Mouse (Mus musculus) MEL-GATA-1-ER (cell line): ENCODE results near the gene Sgsh.

Source experiments
- DNase-seq: peaks from one replicate; pipeline ENCODE4 v3.0.0-alpha.2; 2012; ENCODE audit warnings: low read depth; ENCODE audit errors: extremely low read depth

Gene Sgsh

DNA sequence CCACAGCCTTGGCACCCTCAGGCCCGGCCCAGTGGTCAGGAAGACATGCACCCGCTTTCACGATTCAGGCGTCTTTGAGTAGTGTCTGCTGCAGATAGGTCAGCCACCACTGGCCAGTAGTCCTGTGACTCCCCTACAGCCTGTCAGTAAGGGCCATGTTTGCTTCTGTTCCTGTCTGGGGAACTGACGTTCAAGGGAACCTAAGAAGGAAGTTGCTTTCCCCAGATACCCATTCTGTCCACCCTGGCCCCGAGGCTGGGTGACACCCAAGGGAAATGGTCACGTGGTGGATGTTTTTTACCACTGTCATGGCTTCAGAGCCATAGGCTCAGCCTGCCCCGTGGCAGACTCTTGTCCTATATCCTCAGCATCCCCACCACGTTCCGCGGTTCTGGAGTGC is 22.0 kb upstream of the Sgsh start:
- no peak for DNase-seq

DNA sequence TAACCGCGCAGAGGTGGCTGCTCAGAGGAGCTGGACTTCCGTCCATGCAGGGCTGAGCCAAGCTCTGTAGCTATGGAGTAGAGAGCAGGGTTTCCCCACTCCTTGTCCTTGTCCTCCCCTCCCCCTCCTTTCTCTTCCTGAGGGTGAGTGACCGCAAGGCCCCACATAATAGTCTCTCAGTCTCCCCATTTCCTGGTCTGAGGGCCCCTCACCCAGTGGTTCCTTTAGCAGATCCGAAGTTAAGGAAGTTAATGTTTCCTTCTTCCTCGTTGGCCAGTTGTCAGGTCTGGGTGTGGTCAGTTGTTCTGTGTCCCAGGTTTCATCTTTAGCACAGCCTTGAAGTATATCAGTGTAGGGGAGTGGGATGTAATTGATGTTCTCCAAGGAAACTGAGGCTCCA is 20.1 kb upstream of the Sgsh start:
- no peak for DNase-seq

DNA sequence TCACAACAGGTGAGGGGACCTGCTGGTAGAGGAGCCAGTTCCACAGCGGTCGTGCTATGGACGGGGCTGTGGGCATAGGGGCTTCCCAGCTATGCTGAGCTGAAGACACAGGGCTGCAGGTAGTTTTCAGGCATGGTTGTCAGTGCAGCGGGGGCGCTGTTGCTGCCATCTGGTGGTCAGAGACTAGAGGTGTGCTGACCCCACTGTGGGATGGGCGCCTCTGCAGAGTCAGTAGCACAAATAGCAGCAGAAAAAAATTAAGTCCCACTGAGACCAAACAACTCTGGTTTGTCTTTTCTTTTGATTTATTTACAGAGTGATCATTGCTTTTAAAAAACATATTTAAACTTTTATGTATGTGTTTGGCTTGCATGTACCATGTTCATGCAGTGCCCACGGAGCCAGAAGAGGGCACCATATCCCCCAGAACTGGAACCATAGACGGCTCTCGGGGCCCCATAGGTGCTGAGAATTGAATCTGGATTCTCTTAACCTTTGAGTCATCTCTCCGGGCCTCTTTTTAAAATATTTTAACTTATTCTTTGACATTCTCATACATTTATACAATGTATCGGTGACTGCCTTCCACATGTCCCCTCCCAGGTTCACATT is 8.3 kb upstream of the Sgsh start:
- DNase-seq: peak; percentile 52

DNA sequence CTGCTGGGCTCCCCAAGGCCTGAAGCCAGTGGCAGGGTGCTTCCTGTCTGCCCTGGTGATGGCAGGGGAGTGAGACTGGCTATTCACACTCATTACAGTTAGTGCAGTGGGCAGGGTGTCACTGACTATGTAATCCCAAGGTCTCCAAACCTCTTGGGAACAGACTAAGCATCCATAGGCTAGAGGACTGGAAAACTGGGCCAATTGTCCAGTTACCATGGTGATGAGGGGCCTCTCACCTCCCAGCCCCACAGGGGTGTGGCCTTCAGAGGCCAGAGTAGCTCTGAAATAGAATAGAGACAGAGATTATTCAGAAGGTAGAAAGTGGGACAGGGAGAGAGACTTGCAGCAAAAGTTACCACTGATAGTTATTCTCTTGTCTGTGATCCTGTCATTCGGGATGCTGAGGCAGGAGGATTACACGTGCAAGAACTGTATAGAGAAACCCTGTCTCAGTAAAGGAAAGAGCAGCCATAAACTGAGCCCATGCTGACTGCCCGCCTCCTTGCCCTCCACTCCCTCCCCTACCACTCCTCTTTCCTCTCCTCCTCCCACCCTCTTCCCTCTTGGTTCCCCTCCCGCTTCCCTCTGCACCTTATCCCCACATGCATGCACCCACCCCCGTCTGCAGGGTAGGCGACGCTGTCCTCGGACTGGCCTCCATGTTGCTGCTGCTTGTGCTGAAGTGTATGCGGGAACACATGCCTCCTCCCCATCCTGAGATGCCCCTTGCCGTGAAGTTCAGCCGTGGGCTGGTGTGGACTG is 7.6 kb upstream of the Sgsh start:
- DNase-seq: no peak

DNA sequence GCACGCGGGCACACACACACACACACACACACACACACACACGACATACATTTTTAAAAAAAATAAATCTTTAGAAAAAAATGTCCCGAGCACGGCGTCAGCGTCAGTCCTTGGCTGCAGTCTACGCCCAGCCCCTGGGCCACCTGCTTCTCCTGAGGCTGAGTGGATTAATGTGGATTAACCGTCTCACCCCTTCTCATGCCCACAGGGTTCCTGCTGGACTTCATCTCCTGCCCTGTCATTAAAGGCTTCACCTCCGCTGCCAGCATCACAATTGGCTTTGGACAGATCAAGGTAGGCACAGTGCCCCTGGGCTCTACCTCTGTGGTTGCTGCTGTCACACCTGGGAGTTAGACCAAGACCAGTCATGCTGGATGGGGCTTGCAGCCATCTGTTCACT is 3.8 kb upstream of the Sgsh start:
- DNase-seq: no peak

DNA sequence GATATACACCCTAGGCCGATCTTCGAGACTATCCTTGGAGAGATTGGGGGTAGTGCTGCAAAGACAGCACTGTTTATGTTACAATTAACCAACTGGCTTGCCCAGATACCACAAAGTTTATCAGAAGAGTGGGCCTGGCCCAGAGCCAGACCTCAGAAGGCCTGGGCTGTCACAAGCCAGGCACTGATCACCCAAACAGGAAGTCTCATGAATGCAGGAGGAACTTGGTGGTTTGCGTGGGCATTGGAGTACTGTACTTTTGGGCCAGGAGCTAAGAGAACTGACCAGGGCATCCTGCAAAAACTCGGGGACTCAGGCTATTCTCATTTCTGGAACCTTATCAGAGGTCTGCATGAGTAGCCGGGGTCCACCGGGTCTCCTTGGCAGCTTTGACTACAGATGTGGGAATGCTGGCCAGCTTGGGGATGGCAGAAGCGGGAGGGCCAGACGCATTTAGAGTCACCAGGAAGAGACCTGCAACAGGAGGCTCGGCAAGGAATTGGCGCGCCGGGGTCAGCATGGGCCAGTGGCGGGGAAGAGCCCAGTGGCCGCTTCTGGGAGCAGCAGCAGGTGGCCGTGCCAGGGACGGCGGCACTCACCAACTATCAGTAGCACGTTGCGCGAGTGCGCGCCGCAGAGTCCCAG is 416 bp downstream of the Sgsh start:
- peak; percentile 88 for DNase-seq

DNA sequence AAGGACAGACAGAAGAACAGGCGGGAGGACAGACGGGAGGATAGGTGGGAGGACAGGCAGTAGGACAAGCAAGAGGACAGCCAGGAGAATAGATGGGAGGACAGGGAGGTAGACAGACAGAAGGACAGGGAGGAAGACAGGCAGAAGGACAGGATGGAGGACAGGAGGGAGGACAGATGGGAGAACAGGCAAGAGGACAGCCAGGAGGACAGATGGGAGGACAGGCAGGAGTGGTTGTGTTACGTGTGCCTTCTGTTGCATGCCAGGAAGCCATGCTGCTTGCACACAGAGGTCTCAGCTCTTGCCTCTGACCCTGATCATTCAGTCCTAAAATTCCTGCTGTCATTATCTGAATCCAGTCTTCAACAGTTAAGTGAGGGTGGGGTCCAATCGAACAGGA is 1.4 kb downstream of the Sgsh start:
- no peak for DNase-seq

DNA sequence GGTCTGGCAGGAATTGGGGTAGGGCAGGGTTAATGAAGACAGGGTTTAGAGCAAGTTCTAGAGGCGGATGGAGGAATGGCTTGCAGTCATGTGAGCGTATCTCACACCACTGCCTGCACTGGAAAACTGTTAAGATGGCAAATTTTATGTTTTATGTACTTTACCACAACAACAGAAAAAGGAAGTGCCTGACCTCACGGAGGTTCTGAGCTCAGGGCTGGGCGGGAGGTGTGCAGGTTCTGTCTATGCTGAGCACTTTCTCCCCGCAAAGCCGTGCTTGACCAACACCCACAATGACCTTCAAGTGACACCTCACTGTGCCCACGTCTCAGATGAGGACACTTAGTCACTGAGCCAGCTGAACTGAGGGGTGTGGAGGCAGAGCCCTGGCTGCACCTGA is 3.2 kb downstream of the Sgsh start:
- no peak for DNase-seq

DNA sequence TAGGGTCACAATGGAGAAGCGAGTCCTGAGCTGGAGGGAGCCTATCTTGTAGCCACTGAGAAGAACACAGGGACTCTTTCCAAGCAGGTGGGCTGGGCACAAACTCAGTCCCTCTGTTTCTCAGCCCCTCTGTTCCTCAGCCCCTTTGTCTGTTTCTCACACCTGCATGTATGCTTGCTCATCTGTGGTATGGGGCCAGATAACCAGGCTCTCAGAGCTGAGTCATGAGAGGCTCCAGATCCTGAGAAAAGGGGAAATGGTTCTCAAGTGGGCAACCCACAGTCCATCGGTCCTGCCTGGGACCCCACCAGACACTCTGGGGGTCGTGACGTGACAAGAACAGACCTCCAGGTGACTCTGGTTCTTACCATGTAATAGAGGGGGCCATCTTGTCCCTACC is 8.2 kb downstream of the Sgsh start:
- DNase-seq: peak; percentile 39

DNA sequence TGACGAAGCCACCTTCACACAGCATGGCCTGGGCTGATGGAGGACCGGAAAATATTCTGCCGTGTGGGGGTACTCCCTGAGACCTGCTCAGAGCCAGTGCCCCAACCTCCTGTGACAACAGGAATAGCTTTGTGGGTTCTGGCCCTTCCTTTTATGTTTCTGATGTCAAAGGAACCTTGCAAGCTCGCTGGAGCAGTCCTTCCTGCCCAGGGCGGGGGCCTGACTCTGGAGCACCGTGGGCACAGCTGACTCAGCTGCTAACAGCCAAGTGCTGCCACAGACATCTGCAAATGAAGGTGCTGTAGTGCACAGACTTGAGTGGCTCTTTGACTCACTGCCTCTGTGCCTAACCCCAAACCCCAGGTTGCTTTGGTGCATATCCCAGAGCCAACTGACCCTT is 10.5 kb downstream of the Sgsh start:
- DNase-seq: no peak

DNA sequence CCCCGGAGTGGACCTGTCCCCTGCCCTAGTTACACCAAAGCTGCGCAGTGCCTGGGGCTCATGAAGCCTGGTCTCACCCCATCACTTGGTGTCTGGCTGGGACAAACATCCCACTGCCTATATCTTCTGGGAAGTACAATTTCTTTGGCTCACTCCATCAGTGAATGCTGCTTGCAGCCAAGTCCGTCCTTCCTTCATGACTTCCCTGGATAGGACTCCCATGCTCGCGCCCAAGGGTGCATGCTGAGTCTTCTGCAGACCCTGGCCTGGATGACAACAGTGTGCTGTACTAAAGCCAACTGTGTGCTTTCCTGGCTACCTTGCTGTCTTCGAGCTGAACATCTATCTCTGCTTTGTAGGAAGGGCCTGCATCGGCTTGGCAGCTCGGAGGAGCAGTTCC is 11.2 kb downstream of the Sgsh start:
- no peak for DNase-seq

DNA sequence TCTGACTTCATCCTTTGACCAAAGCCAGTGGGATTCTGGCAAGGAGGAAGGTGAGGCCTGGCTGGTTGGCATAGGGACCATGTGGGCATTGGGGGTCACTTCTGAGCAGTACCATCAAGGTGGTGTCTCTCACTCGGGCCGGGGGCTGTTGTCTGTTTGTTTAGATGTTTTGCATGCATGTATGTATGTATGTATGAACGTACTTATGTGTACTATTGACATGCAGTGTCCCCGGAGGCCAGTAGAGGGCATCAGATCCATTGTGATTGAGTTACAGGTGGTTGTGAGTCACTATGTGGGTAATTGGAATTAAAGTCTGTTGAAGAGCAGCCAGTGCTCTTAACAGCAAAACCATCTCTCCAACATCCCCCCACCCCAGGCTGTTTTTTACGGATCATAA is 15.7 kb downstream of the Sgsh start:
- peak; percentile 40 for DNase-seq

DNA sequence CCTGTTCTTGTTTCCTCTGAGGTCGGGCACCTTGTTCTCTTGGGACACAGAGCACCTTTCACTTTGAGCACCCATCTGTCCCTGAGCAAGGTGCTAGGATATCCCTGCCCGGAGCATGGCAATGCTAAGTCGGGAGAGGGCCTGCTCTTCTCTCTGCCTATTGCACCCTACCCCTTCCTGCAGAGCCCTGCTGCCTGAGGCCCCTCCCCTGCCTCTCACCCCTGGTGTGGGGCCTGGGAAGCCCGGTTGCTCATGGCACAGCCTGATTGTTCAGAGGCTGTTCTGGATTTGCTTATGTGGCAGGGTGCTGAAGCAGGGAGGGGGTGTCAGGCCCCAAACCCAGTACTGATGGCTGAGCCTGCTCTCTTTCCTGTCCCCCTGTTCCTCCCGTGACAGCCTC is 16.2 kb downstream of the Sgsh start:
- DNase-seq: no peak

DNA sequence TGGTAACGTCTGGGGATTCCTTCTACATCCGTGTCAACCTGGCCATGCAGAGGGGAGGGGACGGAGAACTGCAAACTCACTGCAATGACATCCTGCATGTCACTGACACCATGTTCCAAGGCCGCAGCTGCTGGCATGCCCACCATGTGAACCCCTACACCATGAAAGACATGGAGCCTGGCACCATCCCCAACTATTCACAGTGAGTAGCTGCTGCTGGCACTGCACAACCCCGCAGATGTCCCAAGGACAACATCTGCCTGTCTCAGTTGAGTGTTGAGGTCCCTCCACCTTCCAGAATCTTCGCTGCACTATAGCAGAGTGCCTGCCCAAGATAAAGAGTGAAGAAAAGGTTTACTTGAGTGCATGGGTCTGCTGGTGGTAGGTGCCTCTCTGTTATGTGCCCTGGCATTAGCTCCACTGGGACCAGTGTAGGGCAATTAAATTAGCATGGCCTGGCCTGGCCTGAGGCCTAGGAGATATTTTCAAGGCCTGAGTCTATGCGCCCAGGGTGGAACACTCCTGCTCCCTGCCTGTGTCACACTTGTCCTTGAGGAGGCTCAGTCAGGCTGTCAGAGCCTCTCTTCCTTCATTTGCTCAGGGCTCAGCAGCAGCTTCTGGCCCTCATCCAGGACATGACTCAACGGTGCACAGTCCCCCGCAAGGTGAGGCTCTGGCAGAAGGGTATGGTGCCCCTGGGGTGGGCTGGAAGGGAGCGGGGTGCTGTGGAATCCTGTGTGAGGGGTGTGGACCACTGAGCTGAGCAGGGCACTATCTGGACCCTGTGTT is 16.9 kb downstream of the Sgsh start:
- DNase-seq: no peak

DNA sequence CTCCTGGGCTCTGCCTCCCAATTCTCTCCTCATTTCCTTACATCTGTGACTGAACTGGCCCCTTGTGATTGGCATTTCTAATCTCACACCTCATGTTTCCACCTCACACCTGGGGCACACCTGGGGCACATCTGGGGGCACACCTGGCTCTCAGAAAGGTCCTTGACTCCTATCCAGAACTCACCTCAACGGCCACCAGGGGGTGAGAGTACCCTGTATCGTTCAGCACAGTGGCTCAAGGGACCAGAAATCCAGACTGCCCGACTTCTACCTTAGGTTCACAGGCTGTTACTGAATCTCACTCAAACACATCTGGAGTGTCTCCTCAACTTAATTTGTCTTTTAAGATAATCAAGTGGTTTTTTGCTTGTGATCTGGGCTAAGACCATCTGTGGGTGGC is 23.4 kb downstream of the Sgsh start:
- no peak for DNase-seq

DNA sequence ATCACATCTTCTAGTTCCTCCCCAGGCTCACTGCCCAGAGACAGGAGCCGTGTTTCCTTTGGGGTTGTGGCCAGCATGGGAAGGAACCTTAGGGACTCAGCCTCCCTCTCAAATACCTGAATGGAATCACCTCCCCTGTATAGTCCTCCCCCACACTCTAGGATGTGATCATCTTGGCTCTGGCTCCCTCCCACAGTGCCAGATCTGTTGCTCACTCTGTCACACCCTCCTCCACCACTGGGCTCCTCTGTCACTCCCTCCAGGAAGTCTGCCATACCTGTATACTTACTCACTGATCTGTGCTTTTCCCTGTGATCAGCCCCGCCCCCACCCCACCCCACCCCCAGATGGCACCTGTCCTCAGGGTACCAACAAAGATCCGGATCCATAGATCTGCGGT is 24.7 kb downstream of the Sgsh start:
- DNase-seq: no peak

DNA sequence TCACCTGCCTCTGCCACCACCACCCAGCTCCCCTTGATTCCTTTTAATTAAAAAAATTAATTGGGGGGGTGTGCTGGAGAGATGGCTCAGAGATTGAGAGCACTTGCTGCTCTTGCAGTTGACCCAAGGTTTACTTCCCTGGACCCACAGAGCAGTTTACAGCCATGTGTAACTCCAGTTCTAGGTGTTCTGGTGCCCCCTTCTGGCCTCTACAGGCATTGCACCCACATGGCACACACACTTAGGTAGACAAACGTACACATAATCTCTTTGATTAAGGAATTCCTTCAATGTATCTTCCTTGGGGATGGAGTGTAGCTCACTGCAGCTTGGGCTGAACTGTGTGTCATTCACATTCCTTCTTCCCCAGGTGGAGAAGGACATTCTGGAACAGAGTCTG is 30.3 kb downstream of the Sgsh start:
- no peak for DNase-seq

DNA sequence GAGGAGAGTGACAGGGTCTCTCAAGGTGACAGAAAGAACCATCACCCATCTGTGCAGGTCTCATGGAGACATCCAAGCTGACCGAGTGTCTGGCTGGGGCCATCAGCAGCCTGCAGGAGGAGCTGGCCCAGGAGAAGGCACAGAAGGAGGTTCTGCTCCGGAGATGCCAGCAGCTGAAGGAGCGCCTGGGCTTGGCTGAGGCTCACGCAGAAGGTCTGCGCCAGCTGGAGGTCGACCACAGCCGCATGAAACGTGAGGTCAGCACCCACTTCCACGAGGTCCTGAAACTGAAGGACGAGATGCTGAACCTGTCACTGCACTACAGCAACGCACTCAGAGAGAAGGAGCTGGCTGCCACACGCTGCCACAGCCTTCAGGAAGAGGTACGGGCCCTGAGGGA is 32.8 kb downstream of the Sgsh start:
- no peak for DNase-seq

DNA sequence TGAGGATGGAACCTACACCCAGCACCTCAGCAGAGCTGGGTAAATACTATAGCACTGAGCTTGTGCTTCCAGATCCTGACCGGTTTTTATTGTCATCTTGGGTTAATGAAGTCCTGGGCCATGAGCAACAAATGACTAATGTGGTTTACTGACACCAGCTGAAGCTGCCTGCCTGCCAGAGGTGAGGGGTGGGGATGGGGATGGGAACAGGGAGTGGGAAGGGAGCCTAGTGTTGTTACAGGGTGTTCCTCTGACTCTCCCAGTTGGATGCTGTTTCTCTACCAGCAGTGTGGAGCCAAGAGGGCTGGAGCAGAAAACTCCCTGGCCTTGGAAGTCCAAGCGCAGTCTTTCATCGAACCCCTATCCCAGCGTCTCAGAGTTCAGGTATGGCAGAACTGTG is 38.6 kb downstream of the Sgsh start:
- DNase-seq: no peak

DNA sequence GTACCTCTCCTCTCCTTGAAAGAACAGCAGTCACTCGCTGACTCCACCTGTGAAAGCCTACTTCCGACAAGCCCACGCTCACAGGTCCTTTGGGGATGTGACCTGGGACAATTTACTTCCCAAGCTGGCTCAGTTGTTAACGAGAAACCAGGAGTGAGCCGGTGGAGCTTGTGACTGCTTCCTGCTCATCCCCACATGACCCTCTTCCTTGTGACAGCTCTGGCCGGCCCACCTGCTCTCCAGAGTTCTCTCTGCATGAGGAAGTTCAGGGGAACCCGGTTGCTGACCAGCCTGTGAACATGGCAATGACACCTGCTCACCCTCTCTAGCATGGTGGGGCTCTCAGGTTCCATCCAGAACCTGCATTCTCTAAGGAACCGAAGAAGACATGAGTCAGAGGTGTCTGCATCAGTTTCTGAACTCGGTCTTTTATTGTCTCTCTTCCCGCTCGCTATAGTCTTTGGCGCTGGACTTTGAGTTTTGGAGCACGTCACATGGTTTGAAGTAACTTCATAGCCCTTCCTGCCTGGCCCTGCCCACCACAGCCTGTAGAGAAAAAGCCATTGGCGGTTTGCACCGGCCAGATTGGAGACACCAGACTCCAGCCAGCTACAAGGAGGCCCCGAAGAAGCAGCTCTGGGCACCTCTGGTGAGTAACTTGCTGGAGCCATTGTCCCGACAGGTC is 40.9 kb downstream of the Sgsh start:
- no peak for DNase-seq

DNA sequence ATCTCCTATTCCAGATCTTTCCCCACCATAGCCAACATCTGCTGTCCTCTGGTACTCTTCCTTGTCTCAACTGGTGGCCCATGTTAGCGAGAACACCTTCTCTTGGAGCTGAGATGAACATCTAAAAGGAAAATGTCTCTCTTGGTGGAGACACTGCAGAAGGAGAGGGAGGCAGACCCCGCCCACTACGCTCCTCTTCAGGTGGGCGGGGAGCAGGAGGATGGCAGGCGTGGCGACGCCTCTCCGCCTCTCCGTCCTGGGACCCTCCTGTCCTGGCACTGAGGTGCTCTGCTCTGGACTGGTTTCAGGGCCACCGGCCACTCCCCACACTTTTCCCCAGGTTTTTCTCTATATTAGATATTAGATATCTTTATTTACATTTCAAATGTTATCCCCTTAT is 44.7 kb downstream of the Sgsh start:
- no peak for DNase-seq

DNA sequence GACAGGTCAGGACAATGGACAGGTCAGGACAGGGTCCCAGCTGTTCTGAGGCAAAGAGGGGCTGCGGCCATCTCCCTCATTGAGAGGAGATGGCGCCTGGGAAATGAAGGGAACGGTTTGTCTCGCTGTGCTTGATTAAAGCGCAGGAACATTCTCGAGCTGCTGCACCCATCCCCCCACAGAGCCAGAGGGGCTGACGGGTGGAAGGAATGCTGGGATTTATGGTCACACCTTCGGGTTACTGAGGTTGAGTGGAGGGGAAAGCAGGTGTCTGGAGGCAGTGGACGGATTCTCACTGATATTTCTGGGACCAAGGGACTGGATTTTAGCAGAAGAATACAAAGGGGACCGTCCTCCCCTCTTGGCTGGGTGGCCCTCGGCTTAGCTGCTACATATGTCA is 47.4 kb downstream of the Sgsh start:
- no peak for DNase-seq
